Mouse (Mus musculus) stomach, postnatal 0 days (tissue): ENCODE measurements around the gene Appbp2. TPM values are rescaled to one million over a fixed set of nuclear protein-coding genes. Genes with fewer than 3 reads are reported as not detected.

Source experiments
- ATAC-seq: fragments of 200-750 bp; cut with Nextera tagmentation; 2 replicates; pipeline ENCODE4 v1.8.0; 2017; ENCODE audit not compliant: low FRiP score, low TSS enrichment
- DNase-seq: peaks from one replicate; pipeline ENCODE4 v3.0.0-alpha.2; 2016; ENCODE audit warnings: low spot score
- H3K27ac ChIP-seq: fragments of 300-500 bp; sonication (generic); replicated peaks from 2 replicates; pipeline ENCODE4 v1.5.1; 2014; ENCODE audit warnings: mild to moderate bottlenecking, control low read depth
- H3K27me3 ChIP-seq: fragments of 300-500 bp; sonication (generic); 2 replicates; pipeline ENCODE4 v1.6.1; 2014; ENCODE audit warnings: low read length; ENCODE audit not compliant: control insufficient read depth, insufficient read depth
- H3K36me3 ChIP-seq: fragments of 300-500 bp; sonication (generic); 2 replicates; pipeline ENCODE4 v1.6.1; 2014; ENCODE audit warnings: low read length, mixed read lengths; ENCODE audit not compliant: control insufficient read depth, insufficient read depth
- H3K4me1 ChIP-seq: fragments of 300-500 bp; sonication (generic); replicated peaks from 2 replicates; pipeline ENCODE4 v1.6.1; 2014; ENCODE audit warnings: antibody characterized with exemption; ENCODE audit not compliant: control insufficient read depth, insufficient read depth
- H3K4me2 ChIP-seq: fragments of 300-500 bp; sonication (generic); replicated peaks from 2 replicates; pipeline ENCODE4 v1.6.1; 2014; ENCODE audit warnings: low read depth, mild to moderate bottlenecking, control low read depth, moderate library complexity
- H3K4me3 ChIP-seq: fragments of 300-500 bp; sonication (generic); 2 replicates; pipeline ENCODE4 v1.5.1; 2014; ENCODE audit warnings: low read depth, low read length, control low read depth
- H3K9ac ChIP-seq: fragments of 300-500 bp; sonication (generic); 2 replicates; pipeline ENCODE4 v1.6.1; 2014; ENCODE audit warnings: mild to moderate bottlenecking, low read length, control low read depth, mixed read lengths
- H3K9me3 ChIP-seq: fragments of 300-500 bp; sonication (generic); 2 replicates; pipeline ENCODE4 v1.6.1; 2016; ENCODE audit warnings: low read length; ENCODE audit not compliant: control insufficient read depth
- CTCF ChIP-seq: IDR thresholded peaks from 2 replicates; pipeline ENCODE4 v1.5.1; 2016; ENCODE audit warnings: antibody characterized with exemption, low read depth, mild to moderate bottlenecking, moderate library complexity
- EP300 ChIP-seq: optimal IDR thresholded peaks from 2 replicates; pipeline ENCODE3; 2016; ENCODE audit warnings: antibody characterized with exemption
- WGBS: fragments of 180-500 bp; shearing (Covaris S2); extraction: QIAGEN DNeasy Blood & Tissue Kit; methylation state at CpG from one replicate; pipeline ENCODE4 v1.1.7; 2014; 5-methylcytosine and 5-hydroxymethylcytosine counted together
- polyA plus RNA-seq: library from polyadenylated mRNA; unstranded; fragments of >200 nt; fragmentation: Nextera tagmentation; extraction: Ambion mirVana; gene quantifications from 2 replicates; pipeline ENCODE4 v1.2.1, GENCODE M21; 2015

The Appbp2 gene
- polyA plus RNA-seq, 1 experiment from 2014 or later = 23.1 TPM

DNA sequence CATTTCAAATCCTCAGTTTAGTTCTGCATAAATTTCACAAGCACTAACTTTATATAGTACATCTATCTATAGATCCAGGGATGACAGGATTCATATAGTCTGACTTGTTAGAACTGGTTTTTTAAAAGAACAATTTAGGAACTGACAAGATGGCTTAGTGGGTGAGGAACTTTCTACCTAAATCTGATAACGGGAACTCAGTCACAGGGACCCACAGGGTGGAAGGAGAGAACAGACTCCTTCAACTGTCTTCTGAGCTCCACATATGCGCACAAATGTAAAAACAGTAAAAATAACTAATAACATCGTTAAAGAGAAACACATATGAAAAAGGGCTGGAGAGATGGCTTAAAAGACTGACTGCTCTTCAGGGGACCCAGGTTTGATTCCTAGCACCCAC is 15.9 kb downstream of the Appbp2 start:
- WGBS = 82% methylated on average over 3 of the region's 3 CpGs
- no peaks in the 10 kb centered on the region for H3K27me3 ChIP-seq
- DNase-seq (no peak), ATAC-seq (no peak)
- no peaks in the 10 kb centered on the region for H3K4me1 ChIP-seq
- H3K9ac ChIP-seq = no peak overlapping the region
- TF ChIP-seq CTCF (no peak), EP300 (no peak)
- H3K27ac ChIP-seq = no peak overlapping the region
- H3K4me3 ChIP-seq = no peak overlapping the region
- H3K4me2 ChIP-seq = no peak overlapping the region
- peaks cover 9% of the 10 kb centered on the region for H3K36me3 ChIP-seq
- no peaks in the 10 kb centered on the region for H3K9me3 ChIP-seq

DNA sequence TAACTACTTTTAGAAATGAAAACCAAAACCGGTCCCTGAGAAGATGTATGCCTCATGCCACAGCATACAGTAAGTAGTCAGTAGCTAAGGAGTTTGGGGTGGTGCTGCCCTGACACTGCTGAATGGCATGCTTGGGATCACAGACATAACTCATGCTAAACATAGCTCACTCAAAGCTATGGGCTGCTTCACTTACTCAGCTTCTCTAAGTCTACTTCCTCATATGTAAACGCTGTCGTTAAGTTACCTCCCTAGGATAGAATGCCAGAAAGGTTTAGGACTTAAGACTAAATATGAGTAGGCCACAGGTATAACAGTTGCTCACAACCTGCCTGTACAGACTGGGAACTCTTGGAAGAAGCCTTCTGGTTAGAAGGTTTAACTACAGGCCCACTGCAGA is 20.3 kb downstream of the Appbp2 start:
- DNase-seq (no peak), ATAC-seq (0 out of 2 replicates have a peak, but pooled peaks have one; percentile 61)
- no peaks in the 10 kb centered on the region for H3K4me1 ChIP-seq
- H3K27me3 ChIP-seq = no peaks in the 10 kb centered on the region
- peaks cover 18% of the 10 kb centered on the region for H3K36me3 ChIP-seq
- no peak overlapping the region for H3K4me2 ChIP-seq
- no peak overlapping the region for H3K4me3 ChIP-seq
- TF ChIP-seq CTCF (no peak), EP300 (no peak)
- H3K9ac ChIP-seq = no peak overlapping the region
- no peaks in the 10 kb centered on the region for H3K9me3 ChIP-seq
- WGBS = 90% methylated on average over 3 of the region's 3 CpGs
- no peak overlapping the region for H3K27ac ChIP-seq

DNA sequence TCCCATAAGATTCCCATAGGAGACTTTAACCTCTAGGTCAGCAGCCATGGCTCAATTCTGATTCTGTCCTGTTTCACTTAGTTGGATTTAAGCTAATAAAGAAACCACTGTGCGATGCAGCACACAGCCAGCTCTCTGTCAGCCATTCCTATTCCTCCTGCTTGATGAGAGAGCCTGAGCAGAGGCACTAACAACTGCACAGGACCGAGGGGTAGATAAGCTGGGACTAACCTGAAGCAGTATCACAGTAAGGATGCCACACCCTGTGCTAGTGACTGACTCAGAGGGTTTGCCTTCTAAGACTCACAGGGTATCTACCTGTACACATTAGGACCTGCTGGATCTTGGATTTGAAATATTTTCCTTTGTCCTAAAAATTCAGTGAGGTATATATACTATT is 21.7 kb downstream of the Appbp2 start:
- Histone ChIP-seq H3K4me1 (no peaks in the 10 kb centered on the region), H3K27me3 (no peaks in the 10 kb centered on the region), H3K4me2 (no peak overlapping the region), H3K36me3 (peaks cover 19% of the 10 kb centered on the region), H3K9ac (no peak overlapping the region), H3K27ac (no peak overlapping the region), H3K4me3 (no peak overlapping the region), H3K9me3 (no peaks in the 10 kb centered on the region)
- DNase-seq = no peak
- WGBS = 70% methylated on average over 2 of the region's 2 CpGs
- ATAC-seq = peak; percentile 73; the same call in 1 of the 2 replicates
- no peak for TF ChIP-seq CTCF
- TF ChIP-seq EP300 = no peak

DNA sequence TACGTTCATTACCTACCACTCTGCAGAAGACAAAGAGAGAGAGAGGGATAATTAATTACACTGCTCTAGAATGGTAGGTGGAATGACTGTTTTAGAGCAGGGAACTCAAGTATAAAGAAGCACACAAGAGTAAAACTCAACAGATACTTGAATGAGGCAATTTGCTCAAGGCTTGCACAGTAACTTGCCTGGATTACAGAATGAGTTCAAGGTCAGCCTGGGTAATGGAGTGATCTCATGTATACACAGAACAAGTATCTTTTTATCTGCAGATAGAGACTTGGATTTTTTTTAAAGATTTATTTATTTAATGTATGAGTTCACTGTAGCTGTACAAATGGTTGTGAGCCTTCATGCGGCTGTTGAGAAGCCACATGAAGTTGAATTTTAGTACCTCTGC is 23.8 kb downstream of the Appbp2 start:
- DNase-seq (no peak), ATAC-seq (no peak)
- no peak overlapping the region for H3K9ac ChIP-seq
- no peak overlapping the region for H3K4me3 ChIP-seq
- WGBS = 83% methylated on average over 2 of the region's 2 CpGs
- no peak overlapping the region for H3K27ac ChIP-seq
- TF ChIP-seq EP300 (no peak), CTCF (no peak)
- H3K27me3 ChIP-seq = no peaks in the 10 kb centered on the region
- H3K4me1 ChIP-seq = no peaks in the 10 kb centered on the region
- H3K4me2 ChIP-seq = no peak overlapping the region
- no peaks in the 10 kb centered on the region for H3K9me3 ChIP-seq
- peaks cover 19% of the 10 kb centered on the region for H3K36me3 ChIP-seq

DNA sequence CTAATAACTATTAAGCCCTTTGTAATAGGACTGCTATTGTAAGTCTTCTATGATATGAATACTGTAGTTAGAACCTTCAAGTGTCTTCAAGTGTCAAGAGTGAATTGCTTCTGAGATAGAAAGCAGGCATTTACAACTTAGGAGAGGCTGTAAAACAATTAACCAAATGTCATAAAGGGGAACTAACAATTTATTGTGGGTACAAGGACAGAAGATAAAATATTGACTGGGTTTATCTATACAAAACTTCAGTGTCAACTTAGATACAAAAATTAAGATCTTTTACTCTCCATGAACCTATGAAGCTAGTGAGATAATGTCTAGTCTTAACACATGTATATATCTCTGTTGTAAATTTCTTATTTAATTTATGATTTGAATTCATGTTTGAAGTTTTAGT is 28.7 kb downstream of the Appbp2 start:
- Histone ChIP-seq H3K4me1 (no peaks in the 10 kb centered on the region), H3K4me3 (no peak overlapping the region), H3K27me3 (no peaks in the 10 kb centered on the region), H3K36me3 (peaks cover 14% of the 10 kb centered on the region), H3K9me3 (no peaks in the 10 kb centered on the region), H3K27ac (no peak overlapping the region), H3K9ac (no peak overlapping the region), H3K4me2 (no peak overlapping the region)
- TF ChIP-seq CTCF (no peak), EP300 (no peak)
- DNase-seq (no peak), ATAC-seq (no peak)

DNA sequence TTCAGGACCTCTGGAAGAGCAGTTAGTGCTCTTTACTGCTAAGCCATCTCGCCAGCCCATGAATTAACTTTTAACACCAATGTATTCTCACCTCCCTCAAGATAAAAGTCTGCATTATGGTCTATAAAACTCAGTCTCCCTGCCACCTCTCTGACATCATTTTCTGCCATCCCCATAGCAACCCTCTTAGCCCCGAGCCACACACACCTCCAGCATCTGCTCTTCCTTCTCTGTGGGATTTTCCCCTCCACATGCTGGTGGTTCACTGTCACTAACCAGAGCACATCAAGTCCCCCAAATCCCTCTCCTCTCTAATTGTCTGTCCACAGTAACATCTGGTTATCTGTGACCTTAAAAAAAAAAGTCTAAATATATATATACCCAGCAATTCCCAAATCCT is 36.0 kb downstream of the Appbp2 start:
- DNase-seq (no peak), ATAC-seq (no peak)
- Histone ChIP-seq H3K4me3 (no peak overlapping the region), H3K4me2 (no peak overlapping the region), H3K9ac (no peak overlapping the region), H3K36me3 (peaks cover 27% of the 10 kb centered on the region; the same call in 1 of the 2 replicates), H3K9me3 (no peaks in the 10 kb centered on the region), H3K4me1 (no peaks in the 10 kb centered on the region), H3K27me3 (no peaks in the 10 kb centered on the region), H3K27ac (no peak overlapping the region)
- WGBS = 86% methylated on average over 2 of the region's 2 CpGs
- TF ChIP-seq EP300 (no peak), CTCF (no peak)
